Mouse (Mus musculus) heart, adult 11 months (tissue): ENCODE measurements around the gene Naa50.

Source experiments
- DNase-seq: peaks from one replicate; pipeline ENCODE4 v3.0.0; 2022

Gene Naa50

DNA sequence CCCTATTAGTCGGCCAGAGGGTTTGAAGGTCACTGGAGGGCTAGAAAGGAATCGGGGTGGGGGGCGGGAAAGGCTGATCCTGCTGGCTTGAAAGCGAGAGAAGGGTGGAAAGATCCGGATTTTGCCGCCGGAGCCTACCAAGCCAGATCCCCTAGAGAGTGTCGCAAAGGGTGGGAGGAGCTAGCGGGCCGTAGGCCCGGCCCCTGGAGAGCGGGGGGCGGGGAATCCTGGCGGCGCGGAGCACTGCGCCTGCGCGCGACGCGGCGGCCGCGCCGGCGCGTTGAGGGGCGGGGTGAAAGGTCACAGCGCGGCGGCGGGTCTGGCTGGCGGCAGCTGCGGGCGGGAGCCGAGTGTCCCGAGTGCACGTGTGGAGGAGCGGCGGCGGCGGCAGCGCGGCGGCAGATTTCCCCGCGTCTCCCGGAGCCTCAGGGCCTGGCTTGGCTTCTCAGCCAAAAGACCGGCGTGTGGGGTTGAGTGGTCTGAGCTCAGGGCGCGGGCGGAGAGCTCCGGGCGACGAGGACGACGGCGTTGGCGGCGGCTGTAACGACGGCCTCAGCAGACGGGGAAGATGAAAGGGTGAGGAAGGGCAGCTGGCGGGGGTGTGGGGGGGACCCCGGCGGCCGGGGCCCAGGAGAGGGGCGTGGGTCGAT lies at the start of gene Naa50, which contains the start of gene Atp6v1a:
Gene Naa50 (plus strand): TSS at position 295 of the 650 bp plus-strand sequence.
Gene Atp6v1a (minus strand): TSS at position 170 of the 650 bp plus-strand sequence.
- DNase-seq, result peak; percentile 99

DNA sequence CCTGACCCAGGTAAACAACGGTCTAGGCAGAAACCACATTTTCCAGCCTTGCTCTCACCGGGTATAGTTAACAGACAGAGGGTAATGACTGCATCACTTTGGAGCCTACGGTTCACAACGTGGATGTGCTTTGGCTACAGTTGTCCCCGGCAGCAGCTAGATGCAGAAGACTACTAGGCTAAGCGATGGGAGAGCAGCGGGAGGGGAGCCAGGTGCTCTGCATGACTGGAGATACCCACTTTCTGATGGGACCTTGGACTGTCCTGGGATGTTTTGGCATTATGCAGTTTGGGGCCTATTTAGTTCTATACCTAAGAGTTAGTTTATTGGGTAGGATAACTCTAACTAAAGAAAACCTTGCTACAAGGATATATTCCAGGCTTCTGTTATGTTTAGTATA lies 40.3 kb upstream of the Naa50 start:
- peak; percentile 44 for DNase-seq

DNA sequence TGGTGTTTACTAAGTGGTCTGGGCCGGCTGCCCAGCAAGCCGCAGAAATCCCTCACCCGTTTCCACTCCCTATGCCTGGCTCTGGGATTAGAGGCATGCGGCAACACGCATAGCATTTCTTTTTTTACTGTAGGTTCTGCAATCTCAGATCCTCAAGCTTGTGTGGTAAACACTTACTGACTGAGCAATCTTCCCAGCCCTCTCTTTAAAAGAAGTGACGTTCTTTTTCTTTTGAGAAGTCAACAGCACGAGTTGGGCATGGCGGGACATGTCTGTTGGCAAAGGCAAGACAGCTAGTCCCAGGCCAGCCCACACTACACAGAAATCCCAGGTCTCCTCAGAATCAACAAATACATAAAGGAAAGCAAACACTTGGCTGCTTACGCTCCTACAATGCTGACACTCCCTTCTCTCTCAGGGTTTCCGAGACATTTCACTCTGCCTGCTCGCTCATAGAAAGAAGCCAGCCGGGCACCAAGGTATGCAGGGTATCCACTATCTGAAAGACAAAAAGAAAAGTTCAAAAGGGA lies 38.4 kb upstream of the Naa50 start:
- peak; percentile 61 for DNase-seq

DNA sequence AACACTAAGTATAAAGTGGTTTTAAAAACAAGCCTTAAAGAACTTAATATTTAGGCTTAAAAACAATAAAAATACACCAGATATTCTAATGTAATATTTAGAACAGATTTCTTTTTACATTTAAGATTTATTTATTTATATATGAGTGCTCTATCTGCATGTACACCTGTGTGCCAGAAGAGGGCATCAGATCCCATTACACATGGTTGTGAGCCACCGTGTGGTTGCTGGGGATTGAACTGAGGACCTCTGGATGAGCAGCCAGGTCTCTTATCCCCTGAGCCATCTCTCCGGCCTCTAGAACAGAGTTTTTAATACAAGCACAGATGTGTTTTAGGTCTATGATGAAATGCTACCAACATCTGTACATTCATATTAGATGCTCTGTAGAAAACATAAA lies 36.7 kb upstream of the Naa50 start:
- no peak for DNase-seq

DNA sequence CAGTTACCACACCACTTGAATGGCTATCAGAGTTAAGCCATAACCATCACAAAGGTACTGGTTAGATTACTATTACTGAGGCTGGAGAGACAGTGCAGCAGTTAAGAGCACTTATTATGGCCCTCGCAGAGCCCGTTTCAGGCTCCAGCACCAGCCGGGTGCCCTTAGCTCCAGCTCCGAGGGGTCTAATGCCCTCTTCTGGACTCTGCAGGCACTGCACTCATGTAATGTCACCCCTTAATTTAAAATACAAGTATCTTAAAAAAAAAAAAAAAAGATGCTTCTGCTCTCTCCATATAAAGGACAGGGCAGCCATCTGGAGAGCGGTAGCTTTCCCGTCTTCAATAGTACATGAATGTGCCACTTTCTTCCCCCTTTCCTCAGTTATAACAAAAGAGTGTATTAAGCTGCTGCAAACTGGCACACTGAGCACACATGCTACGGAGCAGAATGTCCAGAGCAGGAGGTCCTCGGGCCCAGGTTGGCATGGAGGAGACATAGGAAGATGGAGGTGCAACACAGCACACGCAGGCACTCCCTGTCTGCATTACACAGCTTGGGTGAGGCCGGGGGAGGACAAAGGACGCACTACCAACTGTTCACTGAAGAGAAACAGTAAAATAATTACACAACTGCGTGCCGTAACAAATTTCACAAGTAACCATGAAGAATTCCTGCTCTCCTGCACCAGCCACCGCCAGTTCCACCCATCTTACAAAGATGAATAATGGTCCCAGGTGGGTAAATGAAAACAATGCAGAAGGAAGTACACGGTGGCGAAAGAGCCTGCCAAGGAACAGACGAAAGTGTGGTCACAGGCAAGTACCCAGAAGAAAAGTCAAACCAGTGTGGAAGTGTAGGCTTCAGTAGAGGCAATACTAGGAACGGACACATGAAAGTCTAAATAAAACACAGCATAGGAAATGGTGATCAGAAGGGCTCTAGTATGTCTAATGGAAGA lies 35.5 kb upstream of the Naa50 start:
- DNase-seq, result peak; percentile 55

DNA sequence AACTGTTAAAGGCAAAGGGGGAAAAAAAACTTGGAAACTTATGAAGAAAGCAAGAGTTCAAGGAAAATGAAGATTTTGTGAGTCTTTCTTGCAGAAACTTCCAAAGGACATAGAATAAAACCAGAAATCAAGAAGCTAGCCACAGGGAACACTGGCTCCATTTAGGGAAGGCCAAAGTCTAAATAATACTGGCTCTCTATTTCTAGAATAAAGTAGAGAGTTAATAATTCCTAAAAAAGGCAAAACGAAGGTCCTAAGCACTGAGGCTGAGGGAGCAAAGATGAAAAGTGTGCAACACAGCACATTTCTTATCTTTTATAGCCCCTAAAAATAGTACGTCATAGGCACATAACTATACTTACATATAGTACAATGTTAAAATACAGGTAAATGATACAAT lies 34.4 kb upstream of the Naa50 start:
- DNase-seq, result no peak

DNA sequence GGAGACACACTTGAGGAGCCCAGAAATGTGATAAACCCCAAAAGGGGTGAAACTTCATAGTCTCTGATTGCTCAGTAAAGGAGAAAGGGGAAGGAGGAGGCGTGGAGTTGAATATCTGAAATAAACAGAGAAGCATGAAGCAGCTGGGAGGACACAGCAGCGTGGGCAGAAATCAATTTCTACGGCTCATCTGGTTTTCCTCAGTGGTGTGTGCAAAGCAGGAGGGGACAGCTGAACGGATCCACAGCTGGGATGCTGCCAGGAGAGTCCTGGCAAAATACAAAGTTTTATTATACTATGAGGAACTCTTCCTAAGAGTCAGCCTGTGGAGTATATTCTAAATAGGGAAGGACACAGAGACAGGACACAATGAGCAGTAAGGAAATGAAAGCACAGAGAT lies 30.6 kb upstream of the Naa50 start:
- peak; percentile 81 for DNase-seq

DNA sequence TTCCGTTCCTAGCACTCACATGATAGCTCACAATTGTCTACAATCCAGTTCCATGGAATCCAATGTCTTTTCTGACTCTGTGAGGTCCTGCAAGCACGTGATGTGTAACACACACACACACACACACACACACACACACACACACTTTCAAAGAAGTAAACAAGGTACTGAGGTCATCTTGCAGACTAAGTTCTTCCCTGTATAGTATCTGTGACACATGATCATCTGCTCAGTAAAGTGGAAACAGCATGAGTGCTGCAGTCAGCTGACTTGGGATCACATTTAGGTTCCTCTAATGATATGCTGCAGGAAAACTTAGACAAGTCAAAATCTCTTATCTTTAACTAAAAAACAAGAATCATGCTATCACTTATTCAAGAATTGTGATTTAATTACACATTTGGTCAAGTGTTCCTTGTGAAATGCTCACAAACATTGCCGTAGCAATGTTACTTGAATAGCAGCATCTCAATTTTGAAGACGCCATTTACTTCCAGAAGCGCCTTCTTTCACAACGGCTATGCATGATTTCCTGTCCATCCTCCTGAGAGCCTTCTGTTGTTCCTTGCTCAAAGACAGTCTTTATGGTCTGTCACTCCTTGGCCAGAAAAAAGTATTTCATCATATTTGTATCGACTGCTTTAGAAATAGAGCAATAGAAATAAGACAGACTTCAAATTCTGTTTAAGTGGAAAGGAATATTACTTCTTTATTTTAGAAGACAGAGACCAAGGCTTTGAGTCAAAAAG lies 19.7 kb upstream of the Naa50 start:
- peak; percentile 92 for DNase-seq

DNA sequence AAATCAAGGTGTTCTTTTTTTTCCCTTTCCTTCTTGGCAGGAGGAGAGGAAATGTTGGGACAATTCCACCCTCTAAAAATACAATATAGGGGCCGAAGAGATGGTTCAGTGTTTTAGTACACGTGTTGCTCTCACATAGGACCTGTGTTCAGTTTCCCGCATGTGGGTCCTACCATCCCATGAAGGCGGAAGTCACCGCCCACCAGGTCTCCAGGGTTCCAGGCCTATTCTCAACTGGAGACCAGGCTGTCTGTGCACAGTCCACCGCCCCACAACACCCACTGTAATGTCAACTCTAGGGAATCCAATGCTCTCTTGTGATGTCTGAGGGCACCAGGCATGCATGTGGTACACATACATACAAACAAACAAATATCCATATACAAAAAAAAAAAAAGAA lies 17.5 kb upstream of the Naa50 start:
- DNase-seq, result peak; percentile 92

DNA sequence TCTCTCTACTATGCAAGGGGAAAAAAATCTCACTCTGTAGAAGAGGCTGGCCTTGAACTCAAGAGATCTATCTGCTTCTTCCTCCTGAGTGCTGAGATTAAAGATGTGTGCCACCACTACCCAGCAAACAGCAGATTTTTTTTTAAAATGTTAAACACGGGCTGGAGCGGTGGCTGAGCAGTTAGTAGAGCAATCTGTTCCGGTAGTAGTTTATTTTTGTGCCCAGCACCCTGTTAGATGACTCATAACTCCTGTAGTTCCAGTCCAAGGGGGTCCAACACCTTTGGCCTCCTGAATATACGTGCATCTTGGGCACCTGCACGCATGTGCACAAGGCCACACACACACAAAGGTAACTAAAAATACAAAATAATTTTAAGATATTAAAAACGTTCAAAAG lies 17.1 kb upstream of the Naa50 start:
- no peak for DNase-seq

DNA sequence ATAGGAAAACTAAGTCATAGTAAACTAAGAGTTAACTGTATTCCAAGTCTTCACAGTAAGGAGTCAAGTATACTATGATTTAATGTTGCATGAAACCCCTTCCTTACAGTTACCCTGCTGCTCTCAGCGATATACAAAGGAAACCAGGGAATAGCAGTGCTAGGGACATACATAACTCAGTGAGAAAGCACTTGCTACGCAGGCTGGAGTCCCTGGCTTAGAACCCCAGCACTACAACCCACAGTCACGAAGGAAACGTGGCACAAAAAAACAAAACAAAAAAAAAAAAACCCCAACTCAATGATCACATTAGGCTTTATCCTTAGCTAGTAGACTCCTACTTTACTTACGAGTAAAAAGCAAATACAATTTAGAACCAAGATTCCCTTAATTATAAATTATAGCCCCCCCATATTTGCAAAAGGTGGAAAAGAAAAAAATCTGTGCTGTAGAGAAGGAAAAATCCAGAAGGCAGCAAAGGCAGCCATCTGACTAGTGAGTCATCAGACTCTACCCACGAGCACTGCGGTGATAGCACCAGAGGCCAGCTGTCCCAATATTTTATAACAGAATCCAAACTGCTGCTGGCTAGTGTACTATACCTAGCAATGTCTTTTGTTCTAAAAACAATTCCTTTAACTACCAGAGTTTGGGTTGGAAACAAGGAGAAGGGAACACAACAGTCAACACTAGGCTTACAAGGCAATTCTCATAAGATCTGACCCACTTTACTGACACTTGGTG lies 16.5 kb upstream of the Naa50 start:
- DNase-seq, result no peak

DNA sequence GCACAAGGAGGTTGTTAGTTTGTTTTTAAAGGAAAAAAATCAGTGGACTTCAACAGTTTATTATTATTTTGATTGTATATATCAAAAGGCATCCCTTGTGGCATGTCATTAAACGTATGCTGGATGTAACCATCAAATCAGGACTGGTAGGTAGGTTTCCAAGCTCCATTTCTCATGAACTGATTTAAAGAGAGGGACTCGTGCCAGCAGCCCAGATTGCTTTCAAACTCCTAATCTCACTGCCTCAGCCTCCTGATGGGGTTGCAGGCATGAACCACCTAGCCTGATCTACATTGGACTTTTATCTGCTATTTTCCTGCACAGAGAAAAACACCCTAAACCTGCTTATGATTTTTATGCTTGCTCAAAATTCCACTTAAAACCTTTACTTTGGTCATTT lies 15.8 kb upstream of the Naa50 start:
- DNase-seq, result no peak

DNA sequence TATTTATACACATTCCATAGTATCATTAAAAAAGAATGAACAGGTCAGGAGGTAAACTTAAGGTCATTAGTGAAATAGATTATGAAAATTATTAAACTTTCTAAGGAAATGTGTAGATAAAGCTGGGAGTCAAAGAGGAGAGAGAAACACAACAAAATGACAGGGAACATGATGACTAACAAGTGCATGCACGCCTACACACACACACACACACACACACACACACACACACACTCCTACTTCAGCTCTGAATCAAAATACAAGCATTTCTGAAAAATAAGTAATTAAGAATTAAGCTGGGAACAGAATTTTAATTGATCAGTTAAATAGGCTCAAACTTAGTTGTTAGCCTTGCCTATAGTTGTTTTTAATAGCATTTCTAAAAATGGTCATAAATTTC lies 14.9 kb upstream of the Naa50 start:
- DNase-seq, result no peak

DNA sequence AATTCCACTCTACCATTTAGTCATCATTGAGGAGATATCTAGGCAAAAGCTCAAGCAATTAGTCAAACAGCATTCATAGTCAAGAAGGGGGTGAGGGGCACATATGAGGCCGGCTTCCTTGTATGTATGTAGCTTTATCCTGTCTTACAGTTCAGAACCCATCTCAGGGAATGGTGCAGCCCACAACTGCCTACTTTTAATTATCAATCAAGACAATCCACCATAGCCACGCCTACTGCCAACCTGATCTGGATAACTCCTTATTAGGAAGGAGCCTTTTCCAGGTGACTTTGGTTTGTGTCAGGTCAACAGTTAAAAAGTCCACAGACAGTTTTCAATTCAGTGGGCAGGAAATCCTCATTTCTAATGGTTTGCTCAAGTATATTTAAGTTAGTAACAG lies 14.2 kb upstream of the Naa50 start:
- no peak for DNase-seq

DNA sequence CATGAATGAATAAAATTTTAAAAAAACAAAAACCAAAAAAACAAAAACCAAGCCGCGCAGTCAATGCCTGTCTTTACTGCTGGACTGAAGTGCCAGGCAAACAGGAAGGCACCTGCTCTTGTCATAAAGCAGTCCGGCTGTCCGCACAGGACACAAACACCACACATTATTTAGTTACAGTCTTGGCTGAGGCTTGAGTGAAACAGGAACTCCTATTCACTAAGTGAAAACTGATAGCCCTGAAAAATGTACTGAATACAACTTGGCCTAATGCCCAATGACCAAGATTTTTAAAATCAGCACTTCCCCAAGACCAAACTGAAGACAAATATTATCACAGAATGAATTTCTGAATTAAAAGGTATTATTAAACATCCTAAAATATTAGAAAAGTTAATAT lies 13.2 kb upstream of the Naa50 start:
- peak; percentile 89 for DNase-seq

DNA sequence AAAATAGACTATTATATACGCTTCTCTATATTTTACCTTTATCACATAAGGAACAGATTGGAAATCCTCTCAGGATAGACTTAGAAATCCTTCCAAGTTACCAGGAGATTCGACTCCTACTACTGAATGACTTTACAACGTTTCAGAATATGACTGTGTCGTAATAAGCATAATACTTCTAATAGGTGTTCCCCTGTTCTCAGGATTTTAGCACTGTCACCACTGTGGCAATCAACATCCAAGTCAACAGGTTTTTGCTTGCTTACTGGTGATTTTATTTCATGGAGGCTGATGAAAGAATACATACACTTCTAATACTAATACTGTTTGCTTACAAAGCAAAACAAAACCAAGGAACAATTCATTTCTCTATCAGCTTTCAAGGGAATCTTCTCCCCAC lies 7.3 kb upstream of the Naa50 start:
- no peak for DNase-seq

DNA sequence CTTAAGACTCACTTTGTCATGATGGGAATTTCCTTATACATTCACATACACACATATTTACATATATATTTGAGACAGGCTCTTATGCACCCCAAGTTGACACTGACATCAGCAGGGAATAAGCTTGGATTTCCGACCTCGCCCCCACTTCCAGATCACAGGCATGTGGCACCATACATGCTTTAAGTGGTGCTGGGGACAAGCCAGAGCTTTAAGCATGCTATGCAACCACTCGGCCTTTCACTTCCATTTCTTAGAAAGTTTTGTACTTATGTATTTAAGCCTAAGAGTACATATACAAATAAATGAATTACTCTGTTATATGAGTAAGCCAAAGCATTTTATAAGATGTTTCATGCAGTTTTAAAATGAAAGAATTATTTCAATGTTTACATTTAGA lies 6.4 kb upstream of the Naa50 start:
- DNase-seq, result no peak

DNA sequence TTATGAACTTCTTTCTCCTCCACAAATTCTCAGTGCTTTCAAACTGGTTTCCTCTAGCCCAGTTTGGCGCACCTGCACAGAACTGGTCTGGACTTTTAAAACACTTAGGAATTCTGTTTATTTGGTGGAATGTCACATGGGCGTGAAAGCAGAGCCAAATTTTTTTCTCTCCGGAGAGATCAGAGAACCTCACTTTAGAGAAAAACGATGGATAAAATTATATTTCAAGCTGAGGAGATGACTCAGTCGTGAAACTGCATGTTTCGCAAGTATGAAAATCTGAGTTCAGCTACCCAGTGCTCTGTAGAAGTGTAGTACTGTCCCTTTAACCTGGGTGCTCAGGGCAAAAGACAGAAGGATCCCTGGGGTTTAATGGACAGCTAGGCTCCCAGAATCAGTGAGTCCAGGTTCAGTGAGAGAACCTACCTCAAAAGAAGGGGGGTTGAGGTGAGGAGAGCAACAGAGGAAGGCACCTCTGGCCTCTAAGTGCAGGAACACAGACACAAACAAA lies 3.1 kb upstream of the Naa50 start:
- DNase-seq, result no peak

DNA sequence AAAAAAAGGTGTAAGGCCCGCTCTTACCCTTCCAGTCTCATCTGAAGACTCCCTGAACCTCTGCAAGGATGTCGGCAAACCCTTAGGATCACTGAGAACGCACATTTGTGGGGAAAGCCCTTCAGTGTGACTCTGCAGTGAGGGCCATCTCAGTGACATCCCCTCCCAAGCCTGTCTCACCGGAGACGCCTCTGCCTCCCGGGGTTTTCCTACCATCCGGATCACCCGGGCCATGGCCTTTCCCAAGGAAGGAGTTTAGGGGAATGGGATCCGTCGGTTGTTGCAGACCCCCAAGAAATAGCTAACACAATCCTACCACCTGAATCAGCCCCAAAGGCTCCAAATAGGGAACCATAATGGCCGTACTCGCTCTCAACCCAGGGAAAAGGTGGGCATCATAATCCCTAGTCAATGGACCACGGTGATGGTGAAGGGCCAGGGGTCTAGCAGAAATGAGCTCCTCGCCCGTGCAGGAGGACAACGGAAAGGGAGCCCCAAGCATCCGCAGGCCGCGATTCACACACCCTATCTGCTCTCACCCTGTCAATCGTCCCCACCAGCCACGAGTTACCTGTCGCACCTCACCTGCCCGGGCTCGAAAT lies 1.2 kb upstream of the Naa50 start:
- no peak for DNase-seq

DNA sequence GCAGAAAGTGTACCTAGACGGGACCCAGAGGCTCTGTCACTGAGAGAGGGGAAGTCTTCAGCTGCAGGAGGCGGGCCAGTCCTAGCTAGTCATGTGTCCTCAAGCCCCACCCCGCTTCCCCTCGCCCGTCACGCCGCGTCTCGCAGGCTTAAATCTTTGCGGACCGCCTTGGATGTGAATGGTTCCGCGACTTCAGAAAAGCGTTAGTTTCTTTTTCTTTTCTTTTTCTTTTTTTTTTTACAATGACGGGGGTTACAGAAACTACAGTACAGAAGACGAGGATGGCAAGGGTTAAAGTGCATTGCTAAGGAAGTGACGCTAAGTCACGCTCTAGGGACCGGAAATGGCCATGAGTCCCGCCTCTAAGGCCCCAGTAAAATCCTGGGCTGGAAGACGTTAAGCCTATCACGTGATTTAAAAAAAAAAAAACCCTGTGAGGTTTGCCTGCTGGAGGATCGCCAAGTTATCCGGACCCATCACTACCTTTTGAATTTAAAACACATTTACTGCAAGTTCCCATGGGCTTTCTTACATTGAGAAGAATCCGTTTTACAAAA lies 573 bp upstream of the Naa50 start:
- DNase-seq, result peak; percentile 99

DNA sequence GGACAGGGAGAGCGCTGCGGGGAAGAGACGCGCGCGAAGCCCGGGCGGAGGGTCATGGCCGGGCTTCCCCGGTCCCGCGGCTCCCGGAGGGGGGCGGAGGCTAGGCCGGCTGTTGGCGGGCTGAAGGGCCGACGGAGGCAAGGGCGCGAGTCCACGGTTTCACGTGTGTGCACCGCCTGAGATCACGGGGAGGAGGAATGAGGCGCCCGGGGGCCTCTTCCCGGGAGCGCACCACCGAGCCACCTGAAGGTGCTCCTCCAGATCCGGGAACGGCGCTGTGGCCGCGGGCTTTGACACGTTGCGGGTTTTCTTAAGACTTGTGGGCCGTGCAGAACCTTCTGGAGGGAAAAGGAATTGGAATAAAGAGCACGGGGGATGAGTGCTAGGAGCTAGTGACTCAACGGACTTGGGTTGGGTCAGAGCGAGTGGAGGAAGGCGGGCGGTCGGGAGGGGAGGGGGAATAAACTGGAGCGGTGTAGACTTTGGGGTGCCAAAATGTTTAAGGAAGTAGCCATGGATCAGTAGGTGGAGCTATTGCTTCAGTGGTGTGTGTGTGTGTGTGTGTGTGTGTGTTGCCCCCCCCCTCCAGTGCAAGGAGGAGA lies 657 bp downstream of the Naa50 start:
- peak; percentile 99 for DNase-seq
